Mouse (Mus musculus): ENCODE results near the gene Gm10974. TPM values are rescaled to one million over a fixed set of nuclear protein-coding genes. Genes with fewer than 3 reads are reported as not detected.
A peak's percentile ranks its signal among the peaks of the same experiment; 100 is the strongest.

Gm10974 gene
- not detected in 2 replicates for polyA plus RNA-seq (2016; fragmentation: Nextera tagmentation; extraction: Ambion mirVana)

- no peak for DNase-seq (ENCODE audit: low spot score)
- no peak within 1 kb of the TSS for H3K27ac ChIP-seq (replicated peaks)
- peaks cover 15% of the 10 kb centered on the region for H3K9me3 ChIP-seq (replicated peaks)
- no peaks in the 10 kb centered on the region for H3K4me1 ChIP-seq
- H3K36me3 ChIP-seq, result no peaks in the 10 kb centered on the region
- no peaks in the 10 kb centered on the region for H3K27me3 ChIP-seq (ENCODE audit: low read depth, poor library complexity, severe bottlenecking)
- WGBS, result 77% methylated on average over 2 of the region's 2 CpGs
- no peak within 1 kb of the TSS for H3K4me3 ChIP-seq
Measured at GRCm38 (mm10) chr7:66365904-66366303, at the start of gene Gm10974. Gm10974 (plus strand) TSS chr7:66365905.

DNA sequence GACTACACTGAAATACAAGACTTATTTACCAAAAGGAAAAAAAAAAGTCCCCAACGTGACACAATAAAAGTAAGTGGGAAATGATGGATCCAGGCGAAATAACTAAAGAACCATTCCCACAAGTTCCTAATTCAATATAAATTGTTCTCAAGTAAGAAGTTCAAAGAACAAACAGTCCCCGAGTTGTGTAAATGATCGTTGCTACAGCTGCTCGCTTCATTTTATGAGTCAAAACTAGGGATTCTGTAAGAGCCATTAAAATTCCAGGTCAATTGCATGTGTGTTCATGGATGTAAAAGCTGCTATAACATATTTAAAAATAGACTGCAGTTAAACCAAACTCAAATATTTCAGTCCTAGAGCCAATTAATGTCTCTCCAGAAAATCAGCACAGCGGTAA is 47.6 kb upstream of the Gm10974 start:
- no peak overlapping the region for H3K4me3 ChIP-seq
- 90% methylated on average over 6 of the region's 6 CpGs for WGBS
- H3K4me1 ChIP-seq, result no peaks in the 10 kb centered on the region
- H3K27ac ChIP-seq (replicated peaks), result no peak overlapping the region
- H3K9me3 ChIP-seq (replicated peaks), result no peaks in the 10 kb centered on the region
- no peak for DNase-seq (ENCODE audit: low spot score)
- no peaks in the 10 kb centered on the region for H3K27me3 ChIP-seq (ENCODE audit: low read depth, poor library complexity, severe bottlenecking)
- H3K36me3 ChIP-seq, result no peaks in the 10 kb centered on the region

DNA sequence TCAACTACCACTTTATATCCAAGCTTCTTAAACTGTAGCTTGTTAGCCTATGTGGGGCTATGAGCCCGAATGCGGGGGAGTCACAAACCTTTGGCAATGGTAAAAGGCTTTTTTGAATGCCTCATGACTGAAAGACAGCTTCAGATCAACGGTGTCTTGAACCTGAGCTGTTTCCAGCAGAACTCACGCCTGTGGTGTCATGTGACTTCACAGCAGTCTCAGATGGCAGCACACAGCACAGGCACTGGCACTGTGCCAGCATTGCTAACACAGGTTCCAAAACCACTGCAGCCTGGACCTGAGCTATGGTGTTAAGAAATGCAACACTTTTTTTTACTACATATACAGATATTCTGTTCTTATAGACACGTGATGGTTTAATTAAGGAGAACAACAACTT is 44.7 kb upstream of the Gm10974 start:
- DNase-seq (ENCODE audit: low spot score), result no peak
- H3K36me3 ChIP-seq, result no peaks in the 10 kb centered on the region
- peaks cover 9% of the 10 kb centered on the region; the same call in 1 of the 2 replicates for H3K4me1 ChIP-seq
- no peak overlapping the region for H3K4me3 ChIP-seq
- no peaks in the 10 kb centered on the region for H3K9me3 ChIP-seq (replicated peaks)
- H3K27me3 ChIP-seq (ENCODE audit: low read depth, poor library complexity, severe bottlenecking), result no peaks in the 10 kb centered on the region
- H3K27ac ChIP-seq (replicated peaks), result no peak overlapping the region
- WGBS, result 76% methylated on average over 5 of the region's 5 CpGs

GRCm38 (mm10) chr7:66323252-66324015 is 42.3 kb upstream of the Gm10974 start:
- Histone ChIP-seq H3K27ac (replicated peaks) (no peak overlapping the region), H3K4me1 (peaks cover 12% of the 10 kb centered on the region; the same call in 1 of the 2 replicates), H3K4me3 (no peak overlapping the region), H3K27me3 (ENCODE audit: low read depth, poor library complexity, severe bottlenecking) (no peaks in the 10 kb centered on the region), H3K36me3 (no peaks in the 10 kb centered on the region), H3K9me3 (replicated peaks) (no peaks in the 10 kb centered on the region)
- WGBS, result 85% methylated on average over 9 of the region's 9 CpGs
- DNase-seq (ENCODE audit: low spot score), result no peak

DNA sequence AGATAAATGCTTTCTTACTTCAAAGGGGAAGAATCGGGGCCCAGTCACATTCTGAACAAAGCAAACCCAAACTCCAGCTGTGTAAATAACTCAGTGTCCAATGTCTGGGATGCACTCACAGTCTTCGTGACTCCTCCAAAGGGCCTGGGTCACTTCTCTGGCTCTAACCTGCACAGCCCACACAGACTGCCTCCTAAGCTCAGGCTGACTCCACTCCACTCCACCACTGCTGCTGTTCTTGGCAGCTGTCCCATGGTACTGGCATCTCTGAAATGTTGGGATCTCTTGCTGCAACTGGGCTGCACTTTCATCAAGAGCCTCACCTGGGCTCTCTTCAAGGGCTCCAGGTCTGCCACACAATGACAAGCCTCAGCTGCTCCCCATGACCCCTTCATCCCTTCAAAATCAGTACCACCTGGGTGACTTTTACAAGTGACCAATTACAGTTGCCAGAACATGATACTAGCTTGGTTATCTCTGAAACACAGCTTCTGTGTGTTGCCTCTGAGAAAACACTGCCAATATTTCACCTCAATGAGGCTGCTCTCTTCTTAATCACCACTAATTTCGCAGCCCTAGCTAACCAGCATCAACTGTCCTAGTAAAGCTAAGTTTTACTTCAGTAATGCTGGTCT is 40.2 kb upstream of the Gm10974 start:
- no peak for DNase-seq (ENCODE audit: low spot score)
- Histone ChIP-seq H3K9me3 (replicated peaks) (no peaks in the 10 kb centered on the region), H3K27me3 (ENCODE audit: low read depth, poor library complexity, severe bottlenecking) (no peaks in the 10 kb centered on the region), H3K4me3 (no peak overlapping the region), H3K27ac (replicated peaks) (0 out of 2 replicates have a peak overlapping the region, but pooled peaks have one; percentile 9), H3K36me3 (no peaks in the 10 kb centered on the region), H3K4me1 (peaks cover 12% of the 10 kb centered on the region; the same call in 1 of the 2 replicates)
- 64% methylated on average over 3 of the region's 3 CpGs for WGBS

- Histone ChIP-seq H3K4me3 (no peak overlapping the region), H3K36me3 (no peaks in the 10 kb centered on the region), H3K27ac (replicated peaks) (no peak overlapping the region), H3K27me3 (ENCODE audit: low read depth, poor library complexity, severe bottlenecking) (no peaks in the 10 kb centered on the region), H3K9me3 (replicated peaks) (no peaks in the 10 kb centered on the region), H3K4me1 (peaks cover 12% of the 10 kb centered on the region; the same call in 1 of the 2 replicates)
- 64% methylated on average over 2 of the region's 2 CpGs for WGBS
- DNase-seq (ENCODE audit: low spot score), result no peak
Measured at GRCm38 (mm10) chr7:66327516-66327915, 38.2 kb upstream of the Gm10974 start.

DNA sequence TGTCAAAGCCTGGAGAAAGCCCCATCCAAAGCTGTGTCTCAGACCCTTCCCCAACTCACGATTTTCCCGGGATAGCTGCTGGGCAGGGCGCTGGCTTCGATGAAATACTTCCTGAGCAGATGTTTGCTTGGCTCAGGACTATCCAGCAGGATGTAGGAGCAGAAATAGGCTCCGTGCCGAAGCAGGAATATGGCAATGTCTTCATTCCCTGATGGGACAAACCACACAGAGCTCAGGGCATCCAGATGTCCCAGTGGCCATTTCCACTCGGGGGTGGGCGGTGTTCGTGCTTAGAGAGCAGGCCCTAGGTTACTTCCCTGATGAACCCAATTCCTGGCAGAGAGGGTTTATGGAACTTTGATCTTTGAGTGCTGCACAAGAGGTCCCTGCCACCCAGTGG is 35.1 kb upstream of the Gm10974 start:
- H3K27ac ChIP-seq (replicated peaks), result no peak overlapping the region
- no peaks in the 10 kb centered on the region for H3K27me3 ChIP-seq (ENCODE audit: low read depth, poor library complexity, severe bottlenecking)
- no peaks in the 10 kb centered on the region for H3K9me3 ChIP-seq (replicated peaks)
- 88% methylated on average over 9 of the region's 9 CpGs for WGBS
- no peak overlapping the region for H3K4me3 ChIP-seq
- H3K36me3 ChIP-seq, result no peaks in the 10 kb centered on the region
- H3K4me1 ChIP-seq, result peaks cover 4% of the 10 kb centered on the region; the same call in 1 of the 2 replicates
- DNase-seq (ENCODE audit: low spot score), result no peak

DNA sequence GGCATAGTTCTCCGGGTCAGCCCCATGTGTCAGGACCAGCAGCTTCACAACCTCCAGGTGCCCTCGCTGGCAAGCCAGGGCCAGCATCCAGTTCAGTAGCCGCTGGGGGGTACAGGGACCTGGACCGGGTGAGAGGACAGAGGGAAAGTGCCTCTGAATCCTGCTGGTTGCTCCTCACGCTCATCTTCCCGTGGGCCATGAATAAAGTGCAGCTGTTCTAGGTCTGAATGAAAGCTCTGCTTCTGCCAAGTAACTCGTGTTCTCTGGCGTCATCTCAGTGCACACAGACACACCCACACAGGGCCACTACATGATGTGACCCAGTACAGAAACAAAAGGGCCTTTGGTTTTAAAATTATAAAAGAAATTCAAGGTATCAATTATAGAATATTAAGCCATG is 33.4 kb upstream of the Gm10974 start:
- H3K36me3 ChIP-seq, result no peaks in the 10 kb centered on the region
- H3K4me1 ChIP-seq, result peaks cover 1% of the 10 kb centered on the region; the same call in 1 of the 2 replicates
- 91% methylated on average over 8 of the region's 8 CpGs for WGBS
- H3K27me3 ChIP-seq (ENCODE audit: low read depth, poor library complexity, severe bottlenecking), result no peaks in the 10 kb centered on the region
- no peak overlapping the region for H3K4me3 ChIP-seq
- no peaks in the 10 kb centered on the region for H3K9me3 ChIP-seq (replicated peaks)
- no peak overlapping the region for H3K27ac ChIP-seq (replicated peaks)
- DNase-seq (ENCODE audit: low spot score), result no peak

DNA sequence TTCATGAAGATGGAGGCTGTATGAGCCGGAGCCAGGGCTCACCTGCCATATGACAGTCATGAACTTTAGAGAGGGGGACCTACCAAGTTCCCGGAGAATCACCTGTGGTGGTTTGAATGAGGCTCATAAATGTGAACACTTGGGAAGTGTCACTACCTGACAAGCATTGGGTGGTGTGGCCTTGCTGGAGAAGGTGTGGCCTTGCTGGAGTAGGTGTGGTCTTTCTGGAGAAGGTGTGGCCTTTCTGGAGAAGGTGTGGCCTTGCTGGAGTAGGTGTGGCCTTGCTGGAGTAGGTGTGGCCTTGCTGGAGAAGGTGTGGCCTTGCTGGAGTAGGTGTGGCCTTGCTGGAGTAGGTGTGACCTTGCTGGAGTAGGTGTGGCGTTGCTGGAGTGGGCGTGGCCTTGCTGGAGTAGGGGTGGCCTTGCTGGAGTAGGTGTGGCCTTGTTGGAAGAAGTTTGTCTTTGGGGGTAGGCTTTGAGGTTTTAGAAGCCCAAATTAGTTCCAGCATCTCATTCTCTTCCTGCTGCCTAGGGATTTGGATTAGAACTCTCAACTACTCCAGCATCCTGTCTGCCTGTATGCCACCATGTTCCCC is 31.7 kb upstream of the Gm10974 start:
- H3K4me1 ChIP-seq, result no peaks in the 10 kb centered on the region
- H3K4me3 ChIP-seq, result no peak overlapping the region
- no peaks in the 10 kb centered on the region for H3K36me3 ChIP-seq
- H3K9me3 ChIP-seq (replicated peaks), result no peaks in the 10 kb centered on the region
- DNase-seq (ENCODE audit: low spot score), result no peak
- H3K27ac ChIP-seq (replicated peaks), result no peak overlapping the region
- no peaks in the 10 kb centered on the region for H3K27me3 ChIP-seq (ENCODE audit: low read depth, poor library complexity, severe bottlenecking)
- 83% methylated on average over 4 of the region's 4 CpGs for WGBS

DNA sequence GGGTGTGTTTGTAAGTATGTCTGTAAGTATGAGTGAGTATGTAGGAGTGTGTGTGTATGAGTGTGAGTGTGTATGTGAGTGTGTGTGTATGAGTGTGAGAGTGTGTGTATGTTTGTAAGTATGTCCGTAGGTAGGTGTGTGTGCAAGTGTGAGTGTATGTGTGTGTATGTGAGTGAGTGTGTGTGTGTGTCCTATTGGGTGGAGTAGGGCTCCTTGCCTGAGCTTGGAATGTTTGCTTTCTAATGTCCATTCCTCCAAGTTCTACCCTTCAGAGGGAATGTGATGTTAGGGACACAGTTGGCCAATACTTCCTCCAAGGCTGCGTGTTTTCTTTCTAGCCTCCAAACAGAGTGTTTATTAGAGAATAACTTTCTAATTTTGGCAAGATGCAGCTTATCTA is 28.8 kb upstream of the Gm10974 start:
- DNase-seq (ENCODE audit: low spot score), result no peak
- Histone ChIP-seq H3K9me3 (replicated peaks) (no peaks in the 10 kb centered on the region), H3K27ac (replicated peaks) (no peak overlapping the region), H3K27me3 (ENCODE audit: low read depth, poor library complexity, severe bottlenecking) (no peaks in the 10 kb centered on the region), H3K4me1 (no peaks in the 10 kb centered on the region), H3K4me3 (no peak overlapping the region), H3K36me3 (no peaks in the 10 kb centered on the region)
- whole genome bisulfite sequencing, result 95% methylated on average over 2 of the region's 2 CpGs

GRCm38 (mm10) chr7:66339625-66340024 is 26.1 kb upstream of the Gm10974 start:
- Histone ChIP-seq H3K36me3 (no peaks in the 10 kb centered on the region), H3K27ac (replicated peaks) (no peak overlapping the region), H3K4me1 (no peaks in the 10 kb centered on the region), H3K27me3 (ENCODE audit: low read depth, poor library complexity, severe bottlenecking) (no peaks in the 10 kb centered on the region), H3K9me3 (replicated peaks) (no peaks in the 10 kb centered on the region), H3K4me3 (no peak overlapping the region)
- WGBS, result 57% methylated on average over 5 of the region's 5 CpGs
- DNase-seq (ENCODE audit: low spot score), result no peak

- Histone ChIP-seq H3K9me3 (replicated peaks) (no peaks in the 10 kb centered on the region), H3K4me3 (no peak overlapping the region), H3K27ac (replicated peaks) (no peak overlapping the region), H3K4me1 (no peaks in the 10 kb centered on the region), H3K36me3 (no peaks in the 10 kb centered on the region), H3K27me3 (ENCODE audit: low read depth, poor library complexity, severe bottlenecking) (no peaks in the 10 kb centered on the region)
- WGBS, result 70% methylated on average over 3 of the region's 3 CpGs
- no peak for DNase-seq (ENCODE audit: low spot score)
Measured at GRCm38 (mm10) chr7:66340044-66340443, 25.7 kb upstream of the Gm10974 start.

- WGBS, result 40% methylated on average over 4 of the region's 4 CpGs
- H3K4me1 ChIP-seq, result peaks cover 4% of the 10 kb centered on the region
- DNase-seq (ENCODE audit: low spot score), result peak; percentile 58
- no peak overlapping the region for H3K4me3 ChIP-seq
- H3K36me3 ChIP-seq, result no peaks in the 10 kb centered on the region
- H3K27me3 ChIP-seq (ENCODE audit: low read depth, poor library complexity, severe bottlenecking), result no peaks in the 10 kb centered on the region
- no peak overlapping the region for H3K27ac ChIP-seq (replicated peaks)
- no peaks in the 10 kb centered on the region for H3K9me3 ChIP-seq (replicated peaks)
Measured at GRCm38 (mm10) chr7:66342323-66342722, 23.4 kb upstream of the Gm10974 start.

Measured in midbrain, embryonic 10.5 days (tissue).